Mouse (Mus musculus) retina, postnatal 1 day (tissue): ENCODE data around the gene Sod3.
A peak's percentile ranks its signal among the peaks of the same experiment; 100 is the strongest.

ENCODE experiments used
- DNase-seq: peaks from one replicate; pipeline ENCODE4 v3.0.0-alpha.2; 2012

Sod3 gene

GRCm38 (mm10) chr5:52363468-52364150 is at the start of gene Sod3:
Gene Sod3 (plus strand): TSS chr5:52363791.
- DNase-seq, result no peak

GRCm38 (mm10) chr5:52316926-52317325 is 46.7 kb upstream of the Sod3 start:
- no peak for DNase-seq

GRCm38 (mm10) chr5:52319499-52319898 is 44.1 kb upstream of the Sod3 start:
- DNase-seq, result no peak

GRCm38 (mm10) chr5:52332120-52332519 is 31.5 kb upstream of the Sod3 start:
- no peak for DNase-seq

GRCm38 (mm10) chr5:52335590-52335989 is 28.0 kb upstream of the Sod3 start:
- DNase-seq, result no peak

GRCm38 (mm10) chr5:52339134-52339533 is 24.5 kb upstream of the Sod3 start:
- DNase-seq, result no peak

GRCm38 (mm10) chr5:52346890-52347289 is 16.7 kb upstream of the Sod3 start:
- DNase-seq, result no peak

GRCm38 (mm10) chr5:52350451-52350850 is 13.1 kb upstream of the Sod3 start:
- DNase-seq, result no peak

- DNase-seq, result no peak
Observed at GRCm38 (mm10) chr5:52351561-52351960, 12.0 kb upstream of the Sod3 start.

GRCm38 (mm10) chr5:52352730-52353129 is 10.9 kb upstream of the Sod3 start:
- no peak for DNase-seq

GRCm38 (mm10) chr5:52354441-52354840 is 9.2 kb upstream of the Sod3 start:
- DNase-seq, result no peak

- DNase-seq, result no peak
Observed at GRCm38 (mm10) chr5:52355612-52356011, 8.0 kb upstream of the Sod3 start.

GRCm38 (mm10) chr5:52357175-52357754 is 6.3 kb upstream of the Sod3 start:
- no peak for DNase-seq

- no peak for DNase-seq
Observed at GRCm38 (mm10) chr5:52358120-52358519, 5.5 kb upstream of the Sod3 start.

GRCm38 (mm10) chr5:52360286-52361049 is 3.1 kb upstream of the Sod3 start:
- DNase-seq, result no peak

GRCm38 (mm10) chr5:52362776-52363467 is 669 bp upstream of the Sod3 start:
- no peak for DNase-seq

GRCm38 (mm10) chr5:52364521-52364920 is 930 bp downstream of the Sod3 start:
- no peak for DNase-seq

GRCm38 (mm10) chr5:52365930-52366329 is 2.3 kb downstream of the Sod3 start:
- DNase-seq, result no peak

GRCm38 (mm10) chr5:52366661-52367060 is 3.1 kb downstream of the Sod3 start:
- no peak for DNase-seq

GRCm38 (mm10) chr5:52367866-52368840 is 4.6 kb downstream of the Sod3 start:
- peak; percentile 27 for DNase-seq

- no peak for DNase-seq
Observed at GRCm38 (mm10) chr5:52370901-52371300, 7.3 kb downstream of the Sod3 start.

GRCm38 (mm10) chr5:52375847-52376246 is 12.3 kb downstream of the Sod3 start:
- no peak for DNase-seq
